Mouse (Mus musculus): ENCODE measurements around the gene Klhl35. TPM values are rescaled to one million over a fixed set of nuclear protein-coding genes. Genes with fewer than 3 reads are reported as not detected.

The Klhl35 gene
- polyA plus RNA-seq, 1 experiment from 2014 or later = 2.4 TPM

GRCm38 (mm10) chr7:99459888-99460652 is 5.7 kb upstream of the Klhl35 start:
- 93% methylated on average over 15 of the region's 15 CpGs for WGBS
- H3K27ac ChIP-seq (ENCODE audit: low read depth, low read length) = no peak overlapping the region
- H3K4me3 ChIP-seq (ENCODE audit: low read depth, low read length) = no peak overlapping the region
- H3K36me3 ChIP-seq (ENCODE audit: control insufficient read depth, insufficient read depth, low read length) = peaks cover 20% of the 10 kb centered on the region; the same call in 1 of the 2 replicates
- H3K9me3 ChIP-seq (ENCODE audit: control insufficient read depth, low read length) = no peaks in the 10 kb centered on the region
- H3K4me2 ChIP-seq (ENCODE audit: low read depth, low read length) = no peak overlapping the region
- H3K27me3 ChIP-seq (ENCODE audit: control insufficient read depth, insufficient read depth, low read length) = no peaks in the 10 kb centered on the region
- ATAC-seq (ENCODE audit: low read depth) = no peak
- no peaks in the 10 kb centered on the region for H3K4me1 ChIP-seq (ENCODE audit: control insufficient read depth, insufficient read depth, low read length)
- no peak overlapping the region for H3K9ac ChIP-seq (replicated peaks; ENCODE audit: low read depth, low read length)

GRCm38 (mm10) chr7:99463120-99463519 is 2.7 kb upstream of the Klhl35 start:
- 91% methylated on average over 2 of the region's 2 CpGs for WGBS
- no peak overlapping the region for H3K9ac ChIP-seq (replicated peaks; ENCODE audit: low read depth, low read length)
- H3K9me3 ChIP-seq (ENCODE audit: control insufficient read depth, low read length) = no peaks in the 10 kb centered on the region
- no peaks in the 10 kb centered on the region for H3K27me3 ChIP-seq (ENCODE audit: control insufficient read depth, insufficient read depth, low read length)
- H3K4me3 ChIP-seq (ENCODE audit: low read depth, low read length) = no peak overlapping the region
- peaks cover 17% of the 10 kb centered on the region; the same call in 1 of the 2 replicates for H3K36me3 ChIP-seq (ENCODE audit: control insufficient read depth, insufficient read depth, low read length)
- no peak overlapping the region for H3K27ac ChIP-seq (ENCODE audit: low read depth, low read length)
- H3K4me1 ChIP-seq (ENCODE audit: control insufficient read depth, insufficient read depth, low read length) = peaks cover 28% of the 10 kb centered on the region
- H3K4me2 ChIP-seq (ENCODE audit: low read depth, low read length) = no peak overlapping the region
- no peak for ATAC-seq (ENCODE audit: low read depth)

- Histone ChIP-seq H3K4me2 (ENCODE audit: low read depth, low read length) (peak overlapping the region; percentile 72), H3K27ac (ENCODE audit: low read depth, low read length) (peak overlapping the region; percentile 92), H3K9me3 (ENCODE audit: control insufficient read depth, low read length) (no peaks in the 10 kb centered on the region), H3K4me1 (ENCODE audit: control insufficient read depth, insufficient read depth, low read length) (peaks cover 38% of the 10 kb centered on the region), H3K4me3 (ENCODE audit: low read depth, low read length) (peak overlapping the region; percentile 46), H3K36me3 (ENCODE audit: control insufficient read depth, insufficient read depth, low read length) (peaks cover 4% of the 10 kb centered on the region; the same call in 1 of the 2 replicates), H3K27me3 (ENCODE audit: control insufficient read depth, insufficient read depth, low read length) (no peaks in the 10 kb centered on the region), H3K9ac (replicated peaks; ENCODE audit: low read depth, low read length) (peak overlapping the region; percentile 70)
- WGBS = 15% methylated on average over 9 of the region's 11 CpGs
- no peak for ATAC-seq (ENCODE audit: low read depth)
Measured at GRCm38 (mm10) chr7:99467916-99468282, 2.1 kb downstream of the Klhl35 start.

- WGBS = 1% methylated on average over 68 of the region's 145 CpGs
- Histone ChIP-seq H3K27me3 (ENCODE audit: control insufficient read depth, insufficient read depth, low read length) (no peaks in the 10 kb centered on the region), H3K9ac (replicated peaks; ENCODE audit: low read depth, low read length) (peak overlapping the region; percentile 70), H3K4me1 (ENCODE audit: control insufficient read depth, insufficient read depth, low read length) (peaks cover 38% of the 10 kb centered on the region), H3K36me3 (ENCODE audit: control insufficient read depth, insufficient read depth, low read length) (peaks cover 4% of the 10 kb centered on the region; the same call in 1 of the 2 replicates), H3K4me3 (ENCODE audit: low read depth, low read length) (peak overlapping the region; percentile 46), H3K4me2 (ENCODE audit: low read depth, low read length) (peak overlapping the region; percentile 72), H3K9me3 (ENCODE audit: control insufficient read depth, low read length) (no peaks in the 10 kb centered on the region), H3K27ac (ENCODE audit: low read depth, low read length) (peak overlapping the region; percentile 92)
- peak; percentile 82 for ATAC-seq (ENCODE audit: low read depth)
Measured at GRCm38 (mm10) chr7:99468283-99469132, 2.7 kb downstream of the Klhl35 start.

DNA sequence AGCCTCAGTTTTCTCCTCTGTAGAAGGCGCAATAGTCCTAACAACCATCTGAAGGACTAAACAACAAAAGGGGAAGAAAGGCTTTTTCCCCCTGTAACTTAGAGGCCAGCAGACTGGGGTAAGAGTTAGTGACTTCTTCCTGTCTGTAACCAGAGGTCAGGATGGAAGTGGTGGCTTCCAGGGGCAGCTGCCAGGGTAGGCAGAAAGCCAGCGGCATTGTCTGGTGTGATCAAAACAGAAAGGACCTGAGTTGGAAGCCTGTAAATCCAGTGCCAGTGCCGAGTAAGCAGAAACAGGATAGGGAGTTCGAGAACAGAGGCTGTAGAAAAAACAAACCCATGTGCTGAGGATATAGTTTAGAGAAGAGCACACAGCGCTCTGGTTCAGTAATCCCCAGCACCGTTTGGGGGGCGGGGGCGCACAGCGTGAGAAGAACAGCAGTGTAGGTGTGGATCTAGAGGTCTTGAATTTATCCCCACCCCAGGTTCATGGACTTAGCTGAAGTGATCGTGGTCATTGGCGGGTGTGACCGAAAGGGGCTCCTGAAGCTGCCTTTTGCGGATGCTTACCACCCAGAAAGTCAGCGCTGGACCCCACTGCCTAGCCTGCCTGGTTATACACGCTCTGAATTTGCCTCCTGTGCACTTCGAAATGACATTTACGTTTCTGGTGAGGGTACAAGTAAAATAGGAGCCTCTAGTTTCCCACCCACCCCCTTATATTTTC is 4.0 kb downstream of the Klhl35 start:
- WGBS = 80% methylated on average over 17 of the region's 17 CpGs
- Histone ChIP-seq H3K9me3 (ENCODE audit: control insufficient read depth, low read length) (no peaks in the 10 kb centered on the region), H3K4me2 (ENCODE audit: low read depth, low read length) (no peak overlapping the region)

DNA sequence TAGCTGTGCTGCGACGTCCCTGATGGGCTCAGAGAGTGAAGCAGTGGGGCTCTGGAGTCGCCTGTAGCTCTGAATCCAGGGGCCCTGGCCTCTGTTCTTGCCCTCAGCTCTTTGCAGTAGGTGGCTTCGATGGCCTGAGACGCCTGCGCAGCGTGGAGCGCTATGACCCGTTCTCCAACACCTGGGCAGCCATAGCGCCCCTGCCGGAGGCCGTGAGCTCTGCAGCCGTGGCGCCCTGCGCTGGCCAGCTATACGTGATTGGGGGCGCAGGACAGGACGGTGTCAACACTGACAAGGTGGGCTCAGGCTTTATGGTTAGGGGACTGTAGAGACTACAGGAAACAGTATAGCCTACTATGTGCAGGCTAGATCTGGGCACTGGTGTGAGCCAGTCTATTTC is 5.8 kb downstream of the Klhl35 start:
- Histone ChIP-seq H3K27ac (ENCODE audit: low read depth, low read length) (no peak overlapping the region), H3K9me3 (ENCODE audit: control insufficient read depth, low read length) (no peaks in the 10 kb centered on the region), H3K9ac (replicated peaks; ENCODE audit: low read depth, low read length) (no peak overlapping the region), H3K4me1 (ENCODE audit: control insufficient read depth, insufficient read depth, low read length) (peaks cover 28% of the 10 kb centered on the region), H3K4me2 (ENCODE audit: low read depth, low read length) (no peak overlapping the region), H3K27me3 (ENCODE audit: control insufficient read depth, insufficient read depth, low read length) (no peaks in the 10 kb centered on the region), H3K4me3 (ENCODE audit: low read depth, low read length) (no peak overlapping the region), H3K36me3 (ENCODE audit: control insufficient read depth, insufficient read depth, low read length) (peaks cover 4% of the 10 kb centered on the region; the same call in 1 of the 2 replicates)
- WGBS = 68% methylated on average over 18 of the region's 18 CpGs
- no peak for ATAC-seq (ENCODE audit: low read depth)

More for the DNA sequence above, 4.0 kb downstream of the Klhl35 start:
- Histone ChIP-seq H3K27me3 (ENCODE audit: control insufficient read depth, insufficient read depth, low read length) (no peaks in the 10 kb centered on the region), H3K27ac (ENCODE audit: low read depth, low read length) (no peak overlapping the region; the same call in 1 of the 2 replicates), H3K9ac (replicated peaks; ENCODE audit: low read depth, low read length) (no peak overlapping the region), H3K4me1 (ENCODE audit: control insufficient read depth, insufficient read depth, low read length) (peaks cover 41% of the 10 kb centered on the region), H3K36me3 (ENCODE audit: control insufficient read depth, insufficient read depth, low read length) (peaks cover 4% of the 10 kb centered on the region; the same call in 1 of the 2 replicates), H3K4me3 (ENCODE audit: low read depth, low read length) (no peak overlapping the region)
- ATAC-seq (ENCODE audit: low read depth) = no peak

- H3K9me3 ChIP-seq (ENCODE audit: control insufficient read depth, low read length) = no peaks in the 10 kb centered on the region
- H3K36me3 ChIP-seq (ENCODE audit: control insufficient read depth, insufficient read depth, low read length) = peaks cover 23% of the 10 kb centered on the region
- 83% methylated on average over 14 of the region's 14 CpGs for WGBS
- H3K27ac ChIP-seq (ENCODE audit: low read depth, low read length) = no peak overlapping the region
- no peak overlapping the region for H3K9ac ChIP-seq (replicated peaks; ENCODE audit: low read depth, low read length)
- peaks cover 9% of the 10 kb centered on the region; the same call in 1 of the 2 replicates for H3K4me1 ChIP-seq (ENCODE audit: control insufficient read depth, insufficient read depth, low read length)
- no peaks in the 10 kb centered on the region for H3K27me3 ChIP-seq (ENCODE audit: control insufficient read depth, insufficient read depth, low read length)
- no peak overlapping the region for H3K4me2 ChIP-seq (ENCODE audit: low read depth, low read length)
- H3K4me3 ChIP-seq (ENCODE audit: low read depth, low read length) = no peak overlapping the region
- ATAC-seq (ENCODE audit: low read depth) = no peak
Measured at GRCm38 (mm10) chr7:99473638-99474407, 8.0 kb downstream of the Klhl35 start.

GRCm38 (mm10) chr7:99474836-99475561 is 9.2 kb downstream of the Klhl35 start:
- WGBS = 40% methylated on average over 11 of the region's 12 CpGs
- Histone ChIP-seq H3K4me2 (ENCODE audit: low read depth, low read length) (no peak overlapping the region), H3K4me3 (ENCODE audit: low read depth, low read length) (no peak overlapping the region), H3K27ac (ENCODE audit: low read depth, low read length) (peak overlapping the region; percentile 67), H3K4me1 (ENCODE audit: control insufficient read depth, insufficient read depth, low read length) (peaks cover 7% of the 10 kb centered on the region; the same call in 1 of the 2 replicates), H3K36me3 (ENCODE audit: control insufficient read depth, insufficient read depth, low read length) (peaks cover 35% of the 10 kb centered on the region), H3K9ac (replicated peaks; ENCODE audit: low read depth, low read length) (no peak overlapping the region), H3K27me3 (ENCODE audit: control insufficient read depth, insufficient read depth, low read length) (no peaks in the 10 kb centered on the region), H3K9me3 (ENCODE audit: control insufficient read depth, low read length) (no peaks in the 10 kb centered on the region)
- peak; percentile 33; the same call in 1 of the 2 replicates for ATAC-seq (ENCODE audit: low read depth)
